Mouse (Mus musculus) neural tube, embryonic 15.5 days (tissue): ENCODE measurements around the gene 2510039O18Rik. TPM values are rescaled to one million over a fixed set of nuclear protein-coding genes. Genes with fewer than 3 reads are reported as not detected.

Experiments
- ATAC-seq: fragments of 200-750 bp; cut with Nextera tagmentation; 2 replicates; pipeline ENCODE4 v1.8.0; 2017; ENCODE audit warnings: mild to moderate bottlenecking, moderate TSS enrichment, moderate library complexity; ENCODE audit not compliant: low FRiP score
- H3K27ac ChIP-seq: fragments of 300-500 bp; sonication (generic); replicated peaks from 2 replicates; pipeline ENCODE4 v1.5.1; 2015; ENCODE audit warnings: mild to moderate bottlenecking, inconsistent platforms
- H3K27me3 ChIP-seq: fragments of 300-500 bp; sonication (generic); replicated peaks from 2 replicates; pipeline ENCODE4 v1.6.1; 2015; ENCODE audit warnings: inconsistent platforms
- H3K36me3 ChIP-seq: fragments of 300-500 bp; sonication (generic); 2 replicates; pipeline ENCODE4 v1.6.1; 2015; ENCODE audit warnings: inconsistent platforms
- H3K4me1 ChIP-seq: fragments of 300-500 bp; sonication (generic); 2 replicates; pipeline ENCODE4 v1.6.1; 2015; ENCODE audit warnings: inconsistent platforms
- H3K4me2 ChIP-seq: fragments of 300-500 bp; sonication (generic); 2 replicates; pipeline ENCODE4 v1.6.1; 2015; ENCODE audit warnings: inconsistent platforms, mild to moderate bottlenecking, moderate library complexity
- H3K4me3 ChIP-seq: fragments of 300-500 bp; sonication (generic); replicated peaks from 2 replicates; pipeline ENCODE4 v1.5.1; 2015; ENCODE audit warnings: mild to moderate bottlenecking, inconsistent platforms
- H3K9ac ChIP-seq: fragments of 300-500 bp; sonication (generic); replicated peaks from 2 replicates; pipeline ENCODE4 v1.6.1; 2015; ENCODE audit warnings: mild to moderate bottlenecking, inconsistent platforms
- H3K9me3 ChIP-seq: fragments of 300-500 bp; sonication (generic); replicated peaks from 2 replicates; pipeline ENCODE4 v1.6.1; 2016; ENCODE audit warnings: inconsistent platforms
- WGBS: fragments of 180-500 bp; shearing (Covaris S2); methylation state at CpG from one replicate; pipeline ENCODE4 v1.1.7; 2015; ENCODE audit warnings: mixed read lengths; 5-methylcytosine and 5-hydroxymethylcytosine counted together
- polyA plus RNA-seq: library from polyadenylated mRNA; unstranded; fragments of >200 nt; fragmentation: Nextera tagmentation; extraction: Ambion mirVana; gene quantifications from 2 replicates; pipeline ENCODE4 v1.2.1, GENCODE M21; 2015

Gene 2510039O18Rik
- polyA plus RNA-seq, 1 experiment from 2014 or later: 11.5 TPM

DNA sequence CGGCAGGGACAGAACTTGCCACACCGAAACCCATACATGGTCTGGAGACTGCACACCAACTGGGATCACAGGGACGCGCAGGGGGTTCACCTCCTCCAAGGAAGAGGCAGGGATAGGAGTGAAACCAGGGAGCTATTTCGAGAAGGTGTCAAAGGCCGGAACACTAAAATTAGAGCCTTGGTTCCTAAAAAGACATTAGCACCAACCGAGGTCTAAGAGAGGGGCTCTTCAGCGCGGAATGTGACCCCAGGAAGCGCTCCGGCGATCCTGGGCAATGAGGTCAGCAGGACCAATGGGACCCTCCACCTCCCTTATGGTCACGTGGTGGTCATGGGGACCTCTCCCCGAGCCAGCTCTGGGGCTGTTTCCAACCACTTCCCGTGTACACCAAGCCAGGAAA lies 22.9 kb downstream of the 2510039O18Rik start:
- Histone ChIP-seq H3K9ac (no peak overlapping the region), H3K27ac (no peak overlapping the region), H3K9me3 (no peaks in the 10 kb centered on the region), H3K4me2 (no peak overlapping the region), H3K4me1 (no peaks in the 10 kb centered on the region), H3K4me3 (no peak overlapping the region), H3K27me3 (no peaks in the 10 kb centered on the region; the same call in 1 of the 2 replicates), H3K36me3 (no peaks in the 10 kb centered on the region)
- WGBS: 87% methylated on average over 15 of the region's 15 CpGs
- ATAC-seq: no peak

GRCm38 (mm10) chr4:147965712-147966111 lies 25.0 kb downstream of the 2510039O18Rik start:
- no peak overlapping the region for H3K9ac ChIP-seq
- no peak overlapping the region for H3K4me3 ChIP-seq
- H3K27me3 ChIP-seq: no peaks in the 10 kb centered on the region; the same call in 1 of the 2 replicates
- H3K4me2 ChIP-seq: no peak overlapping the region
- H3K36me3 ChIP-seq: no peaks in the 10 kb centered on the region
- ATAC-seq: no peak
- no peak overlapping the region for H3K27ac ChIP-seq
- no peaks in the 10 kb centered on the region for H3K4me1 ChIP-seq
- 87% methylated on average over 7 of the region's 7 CpGs for WGBS
- no peaks in the 10 kb centered on the region for H3K9me3 ChIP-seq

DNA sequence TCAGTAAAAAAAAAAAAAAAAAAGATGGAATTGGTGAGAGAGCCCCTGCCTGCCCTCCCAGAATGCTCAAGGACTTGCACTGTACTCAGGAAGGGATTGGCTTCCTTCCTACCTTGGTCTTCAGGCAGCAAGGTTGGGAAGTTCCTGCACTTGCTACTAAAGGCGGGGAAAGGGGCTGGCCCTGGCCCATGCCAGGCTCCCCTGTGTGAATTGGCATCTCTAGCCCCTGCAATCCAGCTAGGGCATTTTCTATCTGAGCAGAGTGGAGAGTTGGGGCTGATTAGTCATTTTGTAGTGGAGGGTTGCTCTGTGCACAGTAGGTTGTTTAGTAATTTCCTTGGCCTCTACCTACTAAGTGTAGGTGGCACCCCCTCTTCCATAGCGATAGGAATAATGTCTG lies 28.1 kb downstream of the 2510039O18Rik start:
- H3K27me3 ChIP-seq: no peaks in the 10 kb centered on the region
- H3K9ac ChIP-seq: no peak overlapping the region
- H3K27ac ChIP-seq: no peak overlapping the region
- no peak overlapping the region for H3K4me3 ChIP-seq
- 86% methylated on average over 2 of the region's 2 CpGs for WGBS
- H3K9me3 ChIP-seq: no peaks in the 10 kb centered on the region
- H3K4me2 ChIP-seq: no peak overlapping the region
- ATAC-seq: no peak
- no peaks in the 10 kb centered on the region for H3K36me3 ChIP-seq
- no peaks in the 10 kb centered on the region for H3K4me1 ChIP-seq

DNA sequence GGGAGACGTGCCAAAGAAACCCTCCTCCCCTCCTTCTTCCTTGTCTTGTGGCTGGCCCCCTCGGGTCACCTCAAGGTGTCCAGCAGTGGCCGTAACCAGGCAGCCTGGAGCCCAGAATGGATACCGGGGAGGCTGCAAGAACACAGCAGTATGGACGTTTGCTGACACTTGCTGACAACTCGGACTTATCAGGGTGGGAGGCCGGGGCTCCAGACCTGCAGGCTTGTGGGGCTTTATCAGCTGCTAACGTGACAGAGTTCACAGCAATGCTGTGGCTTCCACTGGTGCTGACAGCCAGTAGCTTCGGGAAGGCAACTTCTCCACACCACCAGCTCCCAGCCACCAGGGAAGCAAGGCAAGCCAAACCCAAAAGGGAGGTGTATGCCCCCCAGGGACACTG lies 28.6 kb downstream of the 2510039O18Rik start:
- Histone ChIP-seq H3K4me3 (no peak overlapping the region), H3K27me3 (no peaks in the 10 kb centered on the region), H3K9me3 (no peaks in the 10 kb centered on the region), H3K36me3 (no peaks in the 10 kb centered on the region), H3K27ac (no peak overlapping the region), H3K4me1 (no peaks in the 10 kb centered on the region), H3K4me2 (no peak overlapping the region), H3K9ac (no peak overlapping the region)
- WGBS: 73% methylated on average over 9 of the region's 9 CpGs
- ATAC-seq: no peak

DNA sequence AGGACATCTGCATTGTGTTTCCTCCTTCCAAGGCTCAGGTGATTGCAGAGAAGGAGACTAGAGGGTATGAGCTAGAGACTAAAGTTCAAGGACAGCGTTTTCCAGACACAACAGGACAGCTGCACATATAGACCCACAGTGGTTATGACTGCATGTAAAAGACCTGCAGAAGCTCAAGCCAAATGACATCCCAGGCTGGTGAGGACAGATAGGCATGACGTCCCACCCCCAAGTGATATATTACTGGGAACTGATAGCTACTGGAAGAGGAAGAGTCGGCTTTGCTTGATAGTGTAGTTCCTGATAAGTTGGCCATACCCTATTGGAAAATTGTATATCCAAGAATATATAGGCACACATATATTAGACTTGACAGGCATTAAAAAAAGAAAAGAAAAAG lies 35.5 kb downstream of the 2510039O18Rik start:
- WGBS: 79% methylated on average over 3 of the region's 3 CpGs
- no peak for ATAC-seq
- H3K27me3 ChIP-seq: no peaks in the 10 kb centered on the region

GRCm38 (mm10) chr4:147977726-147978125 lies 37.0 kb downstream of the 2510039O18Rik start:
- no peak for ATAC-seq
- Histone ChIP-seq H3K9ac (no peak overlapping the region), H3K27ac (no peak overlapping the region), H3K9me3 (no peaks in the 10 kb centered on the region), H3K27me3 (no peaks in the 10 kb centered on the region), H3K4me2 (no peak overlapping the region), H3K36me3 (no peaks in the 10 kb centered on the region), H3K4me1 (no peaks in the 10 kb centered on the region), H3K4me3 (no peak overlapping the region)
- 75% methylated on average over 4 of the region's 4 CpGs for WGBS

More for the DNA sequence above, 35.5 kb downstream of the 2510039O18Rik start:
- H3K4me3 ChIP-seq: no peak overlapping the region
- no peak overlapping the region for H3K4me2 ChIP-seq
- H3K36me3 ChIP-seq: no peaks in the 10 kb centered on the region
- no peaks in the 10 kb centered on the region for H3K4me1 ChIP-seq
- H3K27ac ChIP-seq: no peak overlapping the region
- H3K9me3 ChIP-seq: no peaks in the 10 kb centered on the region
- H3K9ac ChIP-seq: no peak overlapping the region

- no peak overlapping the region for H3K27ac ChIP-seq
- H3K27me3 ChIP-seq: no peaks in the 10 kb centered on the region
- WGBS: 94% methylated on average over 6 of the region's 6 CpGs
- no peaks in the 10 kb centered on the region for H3K4me1 ChIP-seq
- H3K36me3 ChIP-seq: no peaks in the 10 kb centered on the region
- H3K4me2 ChIP-seq: no peak overlapping the region
- no peaks in the 10 kb centered on the region for H3K9me3 ChIP-seq
- no peak overlapping the region for H3K9ac ChIP-seq
- H3K4me3 ChIP-seq: no peak overlapping the region
- ATAC-seq: no peak
Measured at GRCm38 (mm10) chr4:147978391-147978790, 37.7 kb downstream of the 2510039O18Rik start.

DNA sequence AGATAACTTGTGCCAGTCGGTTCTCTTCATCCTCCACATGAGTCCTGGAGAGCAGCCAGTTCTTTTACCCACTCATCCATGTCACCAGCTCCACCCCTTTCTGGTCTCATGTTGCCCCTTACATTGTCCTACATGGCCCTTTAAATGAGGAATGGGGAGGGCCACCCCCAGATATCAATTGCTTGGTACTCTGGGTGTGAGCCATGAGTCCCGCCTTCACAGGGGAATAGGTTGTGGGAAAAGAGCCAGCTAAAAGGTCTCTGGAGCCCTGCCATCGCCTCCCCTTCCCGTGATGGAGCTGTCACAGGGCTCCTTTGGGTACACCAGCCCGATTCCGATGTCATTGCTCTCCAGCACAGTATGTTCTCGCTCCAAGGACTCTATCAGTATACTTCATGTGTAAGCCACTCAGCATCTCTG lies 38.8 kb downstream of the 2510039O18Rik start:
- Histone ChIP-seq H3K4me2 (no peak overlapping the region), H3K27ac (no peak overlapping the region), H3K9me3 (no peaks in the 10 kb centered on the region), H3K27me3 (no peaks in the 10 kb centered on the region), H3K36me3 (no peaks in the 10 kb centered on the region), H3K4me3 (no peak overlapping the region), H3K4me1 (no peaks in the 10 kb centered on the region), H3K9ac (no peak overlapping the region)
- ATAC-seq: no peak
- WGBS: 77% methylated on average over 7 of the region's 7 CpGs

GRCm38 (mm10) chr4:147985205-147986132 lies 44.8 kb downstream of the 2510039O18Rik start, which contains the start of gene Nppb:
Gene Nppb (plus strand): TSS chr4:147985788.
- WGBS: 38% methylated on average over 20 of the region's 20 CpGs
- ATAC-seq: no peak
- H3K9ac ChIP-seq: no peak within 1 kb of the TSS

GRCm38 (mm10) chr4:147993571-147994095 lies 52.9 kb downstream of the 2510039O18Rik start:
- WGBS: 66% methylated on average over 7 of the region's 7 CpGs
- Histone ChIP-seq H3K27me3 (no peaks in the 10 kb centered on the region), H3K4me2 (no peak overlapping the region), H3K4me1 (no peaks in the 10 kb centered on the region; the same call in 1 of the 2 replicates), H3K36me3 (no peaks in the 10 kb centered on the region), H3K27ac (no peak overlapping the region), H3K9ac (no peak overlapping the region), H3K4me3 (no peak overlapping the region), H3K9me3 (no peaks in the 10 kb centered on the region)
- ATAC-seq: no peak

More at GRCm38 (mm10) chr4:147985205-147986132, 44.8 kb downstream of the 2510039O18Rik start, which contains the start of gene Nppb:
- Histone ChIP-seq H3K4me3 (no peak within 1 kb of the TSS), H3K4me1 (no peaks in the 10 kb centered on the region), H3K36me3 (no peaks in the 10 kb centered on the region), H3K4me2 (no peak within 1 kb of the TSS), H3K9me3 (no peaks in the 10 kb centered on the region), H3K27ac (no peak within 1 kb of the TSS), H3K27me3 (no peaks in the 10 kb centered on the region)

- whole genome bisulfite sequencing: 87% methylated on average over 3 of the region's 3 CpGs
- Histone ChIP-seq H3K4me2 (no peak overlapping the region), H3K9me3 (no peaks in the 10 kb centered on the region), H3K36me3 (no peaks in the 10 kb centered on the region), H3K9ac (no peak overlapping the region), H3K4me3 (no peak overlapping the region), H3K4me1 (peaks cover 10% of the 10 kb centered on the region), H3K27me3 (no peaks in the 10 kb centered on the region), H3K27ac (no peak overlapping the region)
- ATAC-seq: no peak
Measured at GRCm38 (mm10) chr4:147995311-147995710, 54.6 kb downstream of the 2510039O18Rik start.
